ENCODE assay signal across 22 mouse cellular contexts in the genomic region with DNA sequence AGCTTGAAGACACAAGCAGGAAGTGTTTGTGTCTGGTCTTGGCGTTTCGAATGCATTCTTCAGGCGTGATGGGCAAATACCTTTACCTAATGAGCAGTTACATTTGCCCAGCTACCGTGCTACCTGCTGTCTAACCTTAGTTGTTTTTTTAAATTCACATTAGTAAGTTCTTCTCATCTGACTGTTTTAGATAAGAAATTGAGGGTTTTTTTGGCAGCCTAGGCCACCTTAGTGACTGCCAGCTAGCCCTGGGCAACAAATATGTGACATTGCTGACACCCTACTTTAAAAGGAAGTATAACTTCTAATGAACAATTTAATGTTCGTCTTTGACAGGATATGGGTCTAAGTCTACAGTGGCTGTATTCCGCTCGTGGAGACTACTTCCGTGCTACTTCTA. TPM values are rescaled to one million over a fixed set of nuclear protein-coding genes. Genes with fewer than 3 reads are reported as not detected.
DNase-seq lines count a peak whose midpoint lies in the region; ATAC-seq and TF ChIP-seq lines count a peak whose summit lies in the region.
"Had no signal": no experiment of that assay in that cellular context is flagged by ENCODE, and none has a peak within 500 bp of the region (broad histone marks: within the 10 kb centered on the region; RNA-seq: fewer than 3 reads in every experiment).

No protein-coding gene starts in this region.

- DNase-seq in liver, embryonic 11.5 days (ENCODE audit: low spot score), result peak; percentile 28
- no peak for DNase-seq in liver, postnatal 0 days
- peak; percentile 61 for DNase-seq in MEL (ENCODE audit: low read depth, low spot score)
- peak; percentile 13 for DNase-seq in c-Kit-positive CD71-positive TER-119-positive erythroid progenitor cells, embryonic 14.5 days (ENCODE audit: low spot score)
- no peak for DNase-seq in urinary bladder, adult 18-20 months (ENCODE audit: low spot score in 2 of 2)
- DNase-seq: adrenal gland, adult 8-10 months; adrenal gland, postnatal 25 days; cerebellum, adult 11-12 months; cerebellum, adult 2 months; cerebellum, adult 9-10 months; cerebellum, postnatal 10 days; cerebellum, postnatal 25 days; forebrain, postnatal 0 days had no signal

- 92% methylated on average over 8 of the region's 8 CpGs for WGBS in liver, embryonic 11.5 days
- WGBS in liver, postnatal 0 days (ENCODE audit: insufficient replicate concordance), result 87% methylated on average over 8 of the region's 8 CpGs
- 93% methylated on average over 8 of the region's 8 CpGs for WGBS in hindbrain, embryonic 16.5 days
- 89% methylated on average over 8 of the region's 8 CpGs for WGBS in intestine, embryonic 15.5 days

- H3K9me3 ChIP-seq in liver, embryonic 11.5 days (ENCODE audit: control insufficient read depth, low read length), result no peaks in the 10 kb centered on the region
- no peaks in the 10 kb centered on the region for H3K9me3 ChIP-seq in liver, postnatal 0 days (ENCODE audit: low read length)
- no peaks in the 10 kb centered on the region for H3K9me3 ChIP-seq in MEL (replicated peaks; ENCODE audit: insufficient read depth, low read length)
- no peaks in the 10 kb centered on the region for H3K9me3 ChIP-seq in hindbrain, embryonic 16.5 days (ENCODE audit: control insufficient read depth, low read length)
- no peaks in the 10 kb centered on the region for H3K9me3 ChIP-seq in intestine, embryonic 15.5 days
- H3K9me3 ChIP-seq: embryonic facial prominence, embryonic 10.5 days; embryonic facial prominence, embryonic 12.5 days; forebrain, embryonic 13.5 days; forebrain, embryonic 15.5 days had no signal

- no peak for ATAC-seq in liver, embryonic 11.5 days (replicated peaks; ENCODE audit: low FRiP score)
- no peak for ATAC-seq in liver, postnatal 0 days
- ATAC-seq in megakaryocyte progenitor cell, adult 5-6 weeks (replicated peaks; ENCODE audit: poor library complexity), result peak; percentile 39; the same call in 1 of the 2 replicates
- no peak for ATAC-seq in hindbrain, embryonic 16.5 days
- no peak for ATAC-seq in intestine, embryonic 15.5 days
- ATAC-seq: activated CD4-positive, CD25-positive, alpha-beta regulatory T cell, adult 4 months; forebrain, embryonic 13.5 days; forebrain, embryonic 15.5 days; forebrain, postnatal 0 days; Patski had no signal

- no peak overlapping the region for H3K4me2 ChIP-seq in liver, embryonic 11.5 days
- H3K4me2 ChIP-seq in liver, postnatal 0 days (ENCODE audit: low read depth, low read length), result no peak overlapping the region
- H3K4me2 ChIP-seq in hindbrain, embryonic 16.5 days (ENCODE audit: low read length), result no peak overlapping the region
- no peak overlapping the region for H3K4me2 ChIP-seq in intestine, embryonic 15.5 days (replicated peaks)
- H3K4me2 ChIP-seq: embryonic facial prominence, embryonic 12.5 days; forebrain, embryonic 13.5 days; forebrain, embryonic 15.5 days had no signal

- no peak overlapping the region for H3K27ac ChIP-seq in liver, embryonic 11.5 days (ENCODE audit: low read depth, low read length)
- H3K27ac ChIP-seq in liver, postnatal 0 days (ENCODE audit: low read depth), result no peak overlapping the region
- H3K27ac ChIP-seq in MEL (ENCODE audit: control insufficient read depth, low read depth, low read length), result peak overlapping the region; percentile 7; the same call in 1 of the 2 replicates
- H3K27ac ChIP-seq in hindbrain, embryonic 16.5 days (ENCODE audit: low read depth, low read length), result no peak overlapping the region
- no peak overlapping the region for H3K27ac ChIP-seq in intestine, embryonic 15.5 days
- H3K27ac ChIP-seq: embryonic facial prominence, embryonic 10.5 days; embryonic facial prominence, embryonic 12.5 days; forebrain, embryonic 13.5 days; forebrain, embryonic 15.5 days had no signal

- no peaks in the 10 kb centered on the region for H3K4me1 ChIP-seq in liver, embryonic 11.5 days (replicated peaks; ENCODE audit: control insufficient read depth, insufficient read depth, low read length)
- no peaks in the 10 kb centered on the region for H3K4me1 ChIP-seq in liver, postnatal 0 days (ENCODE audit: insufficient read depth)
- H3K4me1 ChIP-seq in MEL (ENCODE audit: control insufficient read depth in 1 of 2, insufficient read depth in 2 of 2, low read length in 2 of 2), result peaks cover 6 to 11% of the 10 kb centered on the region in 2 experiments; a peak in 3 of 4 replicates
- no peaks in the 10 kb centered on the region for H3K4me1 ChIP-seq in hindbrain, embryonic 16.5 days (ENCODE audit: control insufficient read depth, insufficient read depth, low read depth, low read length)
- H3K4me1 ChIP-seq in intestine, embryonic 15.5 days (replicated peaks), result no peaks in the 10 kb centered on the region
- H3K4me1 ChIP-seq: embryonic facial prominence, embryonic 10.5 days; embryonic facial prominence, embryonic 12.5 days; forebrain, embryonic 13.5 days; forebrain, embryonic 15.5 days had no signal

- no peak for TF ChIP-seq RAD21 in MEL (IDR thresholded peaks at IDR 0.05; ENCODE audit: low read depth, low read length)

- H3K9ac ChIP-seq in liver, embryonic 11.5 days (ENCODE audit: low read depth, low read length), result no peak overlapping the region
- H3K9ac ChIP-seq in liver, postnatal 0 days (replicated peaks), result no peak overlapping the region
- H3K9ac ChIP-seq in MEL (ENCODE audit: control insufficient read depth, low read depth, low read length, poor library complexity, severe bottlenecking), result no peak overlapping the region
- H3K9ac ChIP-seq in hindbrain, embryonic 16.5 days (ENCODE audit: low read depth, low read length), result no peak overlapping the region
- no peak overlapping the region for H3K9ac ChIP-seq in intestine, embryonic 15.5 days
- H3K9ac ChIP-seq: embryonic facial prominence, embryonic 12.5 days; forebrain, embryonic 13.5 days; forebrain, embryonic 15.5 days; forebrain, postnatal 0 days had no signal

- no peak for TF ChIP-seq EP300 in liver, postnatal 0 days (IDR thresholded peaks at IDR 0.05; ENCODE audit: low read depth)
- TF ChIP-seq EP300 in MEL (IDR thresholded peaks at IDR 0.05; ENCODE audit: low read depth in 1 of 2, low read length in 2 of 2), result peak; percentile 54 to 58; a peak in 3 of 4 replicates

- peaks cover 57% of the 10 kb centered on the region for H3K36me3 ChIP-seq in liver, embryonic 11.5 days (ENCODE audit: control insufficient read depth, insufficient read depth, low read length)
- peaks cover 94% of the 10 kb centered on the region for H3K36me3 ChIP-seq in liver, postnatal 0 days (replicated peaks; ENCODE audit: insufficient read depth, low read length)
- peaks cover 42 to 67% of the 10 kb centered on the region in 2 experiments for H3K36me3 ChIP-seq in MEL (ENCODE audit: control insufficient read depth in 1 of 2, insufficient read depth in 2 of 2, low read length in 2 of 2)
- H3K36me3 ChIP-seq in hindbrain, embryonic 16.5 days (ENCODE audit: control insufficient read depth, insufficient read depth, low read length), result peaks cover 46% of the 10 kb centered on the region
- peaks cover 10% of the 10 kb centered on the region; the same call in 1 of the 2 replicates for H3K36me3 ChIP-seq in intestine, embryonic 15.5 days

- H3K27me3 ChIP-seq in liver, embryonic 11.5 days (replicated peaks; ENCODE audit: control insufficient read depth, insufficient read depth, low read length), result no peaks in the 10 kb centered on the region
- no peaks in the 10 kb centered on the region for H3K27me3 ChIP-seq in liver, postnatal 0 days (ENCODE audit: insufficient read depth, low read length)
- no peaks in the 10 kb centered on the region for H3K27me3 ChIP-seq in MEL (ENCODE audit: control insufficient read depth in 1 of 2, insufficient read depth in 2 of 2, low read length in 2 of 2)
- H3K27me3 ChIP-seq in hindbrain, embryonic 16.5 days (replicated peaks; ENCODE audit: control insufficient read depth, insufficient read depth, low read length), result no peaks in the 10 kb centered on the region
- H3K27me3 ChIP-seq in intestine, embryonic 15.5 days (replicated peaks), result no peaks in the 10 kb centered on the region
- H3K27me3 ChIP-seq: embryonic facial prominence, embryonic 12.5 days; forebrain, embryonic 13.5 days; forebrain, embryonic 15.5 days; Patski had no signal

- no peak for TF ChIP-seq POLR2A in MEL (IDR thresholded peaks at IDR 0.05; ENCODE audit: control insufficient read depth in 1 of 2, insufficient read depth in 1 of 2, low read depth in 1 of 2, low read length in 2 of 2, poor library complexity in 1 of 2)

- H3K79me2 ChIP-seq in MEL (ENCODE audit: control insufficient read depth, insufficient read depth, low read length, poor library complexity), result peaks cover 2% of the 10 kb centered on the region; the same call in 1 of the 2 replicates

- H3K4me3 ChIP-seq in liver, embryonic 11.5 days (ENCODE audit: low read depth, low read length), result no peak overlapping the region
- no peak overlapping the region for H3K4me3 ChIP-seq in liver, postnatal 0 days (ENCODE audit: low read depth, low read length)
- no peak overlapping the region for H3K4me3 ChIP-seq in MEL (ENCODE audit: control insufficient read depth in 1 of 2, insufficient read depth in 1 of 2, low read depth in 2 of 2, low read length in 2 of 2)
- no peak overlapping the region for H3K4me3 ChIP-seq in hindbrain, embryonic 16.5 days (ENCODE audit: low read length)
- H3K4me3 ChIP-seq in intestine, embryonic 15.5 days (replicated peaks), result no peak overlapping the region
- H3K4me3 ChIP-seq: embryonic facial prominence, embryonic 10.5 days; embryonic facial prominence, embryonic 12.5 days; forebrain, embryonic 13.5 days; forebrain, embryonic 15.5 days had no signal

- TF ChIP-seq CTCF in liver, postnatal 0 days (IDR thresholded peaks at IDR 0.05; ENCODE audit: low read depth), result no peak
- TF ChIP-seq CTCF in MEL (IDR thresholded peaks at IDR 0.05 in 2 of 3, conservative IDR thresholded peaks at IDR 0.05 in 1 of 3; ENCODE audit: control insufficient read depth in 1 of 3, insufficient read depth in 1 of 3, low read depth in 2 of 3, low read length in 3 of 3, poor library complexity in 1 of 3, severe bottlenecking in 1 of 3), result no peak

RNA-seq across cellular contexts. Expression of gene Tnk2, which starts 15.5 kb away (rescaled TPM):
- 10.8 and 11.6 TPM in 2 replicates for polyA plus RNA-seq in liver, embryonic 11.5 days (2014; fragmentation: Nextera tagmentation; extraction: Ambion mirVana)
- 2.9 and 3.5 TPM in 2 replicates for polyA plus RNA-seq in liver, postnatal 0 days (2015; fragmentation: Nextera tagmentation; extraction: Ambion mirVana)
- total RNA-seq in MEL (2012; rRNA removed), result 30.3 and 34.8 TPM in 2 replicates
- 10 to 100 TPM in 1 of 2 experiments, not detected in 1; 77.0 TPM for polyA plus RNA-seq in MEL (2012; ENCODE audit: insufficient read depth in 1 of 2, insufficient read length in 2 of 2, low read depth in 1 of 2, low replicate concordance in 2 of 2, missing spikeins in 1 of 2)
- total RNA-seq in megakaryocyte progenitor cell, adult 5-6 weeks (2015), result 5.9 and 6.9 TPM in 2 replicates
- 8.0 and 15.5 TPM in 2 replicates for total RNA-seq in megakaryocyte progenitor cell, adult 5-6 weeks (2017)
- 19.3 and 22.6 TPM in 2 replicates for polyA plus RNA-seq in hindbrain, embryonic 16.5 days (2015; fragmentation: Nextera tagmentation; extraction: Ambion mirVana)
- 9.2 and 10.1 TPM in 2 replicates for polyA plus RNA-seq in intestine, embryonic 15.5 days (2015; fragmentation: Nextera tagmentation; extraction: Ambion mirVana)

RNA-seq across cellular contexts. Expression of gene Tfrc, which starts 19.4 kb away (rescaled TPM):
- polyA plus RNA-seq in liver, embryonic 11.5 days (2014; fragmentation: Nextera tagmentation; extraction: Ambion mirVana), result 220 and 245 TPM in 2 replicates
- polyA plus RNA-seq in liver, postnatal 0 days (2015; fragmentation: Nextera tagmentation; extraction: Ambion mirVana), result 85.1 and 103 TPM in 2 replicates
- total RNA-seq in MEL (2012; rRNA removed), result 156 and 234 TPM in 2 replicates
- polyA plus RNA-seq in MEL (2012; ENCODE audit: insufficient read depth in 1 of 2, insufficient read length in 2 of 2, low read depth in 1 of 2, low replicate concordance in 2 of 2, missing spikeins in 1 of 2), result 100 to 1,000 TPM in 1 of 2 experiments, 10 to 100 TPM in 1; 90.9 to 106 TPM
- 111 and 138 TPM in 2 replicates for total RNA-seq in megakaryocyte progenitor cell, adult 5-6 weeks (2015)
- 110 and 143 TPM in 2 replicates for total RNA-seq in megakaryocyte progenitor cell, adult 5-6 weeks (2017)
- 26.3 and 36.5 TPM in 2 replicates for polyA plus RNA-seq in hindbrain, embryonic 16.5 days (2015; fragmentation: Nextera tagmentation; extraction: Ambion mirVana)
- 88.1 and 103 TPM in 2 replicates for polyA plus RNA-seq in intestine, embryonic 15.5 days (2015; fragmentation: Nextera tagmentation; extraction: Ambion mirVana)

Comparison
In these comparisons a context has a peak if more than half of its experiments do, and no peak if none do; other contexts are left out.
1. DNase-seq: peak in liver, embryonic 11.5 days (single experiment), MEL (single experiment) and c-Kit-positive CD71-positive TER-119-positive erythroid progenitor cells, embryonic 14.5 days (single experiment); none in liver, postnatal 0 days (single experiment) and urinary bladder, adult 18-20 months (0 of 2).